Mouse (Mus musculus) CH12.LX (cell line): ENCODE measurements around the gene Asl. TPM values are rescaled to one million over a fixed set of nuclear protein-coding genes. Genes with fewer than 3 reads are reported as not detected.

ENCODE experiments used
- DNase-seq: peaks from one replicate; pipeline ENCODE4 v3.0.0-alpha.2; 2013; ENCODE audit errors: extremely low read depth
- H3K27ac ChIP-seq: 2 replicates; pipeline ENCODE4 v1.5.1; 2012; ENCODE audit warnings: low read depth, mild to moderate bottlenecking, control low read depth, moderate library complexity; ENCODE audit not compliant: insufficient read depth
- H3K27me3 ChIP-seq: replicated peaks from 2 replicates; pipeline ENCODE3; 2012; ENCODE audit warnings: inconsistent platforms
- H3K36me3 ChIP-seq, 2 experiments: replicated peaks in 1 of 2; 2 replicates each; pipeline versions ENCODE3 to v1.6.1; 2012; ENCODE audit warnings: inconsistent platforms in 1 of 2, low read length in 1 of 2, mild to moderate bottlenecking in 1 of 2, mixed read lengths in 1 of 2, moderate library complexity in 1 of 2; ENCODE audit not compliant: control insufficient read depth in 1 of 2, insufficient read depth in 1 of 2
- H3K4me1 ChIP-seq, 2 experiments: 2 replicates each; pipeline ENCODE4 v1.6.1; 2012; ENCODE audit warnings: inconsistent platforms in 1 of 2, moderate library complexity in 1 of 2; ENCODE audit not compliant: insufficient read depth in 2 of 2, control insufficient read depth in 1 of 2
- H3K4me2 ChIP-seq: 2 replicates; pipeline ENCODE4 v1.6.1; 2012; ENCODE audit warnings: low read depth, mild to moderate bottlenecking, control low read depth; ENCODE audit not compliant: poor library complexity, insufficient read depth, severe bottlenecking
- H3K4me3 ChIP-seq, 3 experiments: fragments of 150-350 bp in 1 of 3; sonication (generic) in 1 of 3; replicated peaks in 1 of 3; 2 replicates each; pipeline versions ENCODE3 to v1.5.1; 2011 to 2012; ENCODE audit warnings: low read depth in 2 of 3, low read length in 2 of 3, mild to moderate bottlenecking in 2 of 3, moderate library complexity in 2 of 3, control low read depth in 1 of 3, improper control_type of control experiment in 1 of 3, inconsistent platforms in 1 of 3, mixed read lengths in 1 of 3; ENCODE audit not compliant: poor library complexity in 1 of 3
- H3K79me2 ChIP-seq: replicated peaks from 2 replicates; pipeline ENCODE4 v1.6.1; 2012; ENCODE audit warnings: mild to moderate bottlenecking, moderate library complexity; ENCODE audit not compliant: control insufficient read depth, poor library complexity, insufficient read depth, severe bottlenecking; ENCODE audit errors: extremely low read depth
- H3K9ac ChIP-seq: 2 replicates; pipeline ENCODE4 v1.6.1; 2012; ENCODE audit warnings: low read depth, mild to moderate bottlenecking, control low read depth, moderate library complexity; ENCODE audit not compliant: insufficient read depth
- H3K9me3 ChIP-seq: replicated peaks from 2 replicates; pipeline ENCODE3; 2012; ENCODE audit warnings: low read length, inconsistent platforms, mixed read lengths
- CHD1 ChIP-seq: IDR thresholded peaks from 2 replicates; pipeline ENCODE4 v1.6.1; 2012; ENCODE audit warnings: low read depth, low read length, improper control_type of control experiment, inconsistent platforms
- CHD2 ChIP-seq: IDR thresholded peaks from 2 replicates; pipeline ENCODE4 v1.6.1; 2011; ENCODE audit warnings: low read length, improper control_type of control experiment
- CTCF ChIP-seq, 2 experiments: IDR thresholded peaks in 1 of 2; conservative IDR thresholded peaks in 1 of 2; 2 replicates each; pipeline ENCODE4 v1.5.1; 2011 to 2012; ENCODE audit warnings: low read depth in 2 of 2, low read length in 2 of 2, improper control_type of control experiment in 1 of 2, inconsistent platforms in 1 of 2, mild to moderate bottlenecking in 1 of 2, moderate library complexity in 1 of 2
- EP300 ChIP-seq: IDR thresholded peaks from 2 replicates; pipeline ENCODE4 v1.6.1; 2011; ENCODE audit warnings: low read length, improper control_type of control experiment
- ETS1 ChIP-seq: conservative IDR thresholded peaks from 2 replicates; pipeline ENCODE4 v1.6.1; 2012; ENCODE audit warnings: low read depth, mild to moderate bottlenecking, inconsistent platforms, low read length, improper control_type of control experiment, moderate library complexity
- HCFC1 ChIP-seq: IDR thresholded peaks from 2 replicates; pipeline ENCODE4 v1.6.1; 2012; ENCODE audit warnings: low read depth, mild to moderate bottlenecking, inconsistent platforms, low read length, improper control_type of control experiment
- IRF4 ChIP-seq: IDR thresholded peaks from 2 replicates; pipeline ENCODE4 v1.6.1; 2014; ENCODE audit warnings: low read depth, mild to moderate bottlenecking, inconsistent platforms, low read length, improper control_type of control experiment
- JUN ChIP-seq: IDR thresholded peaks from 2 replicates; pipeline ENCODE4 v1.6.1; 2011; ENCODE audit warnings: low read depth, mild to moderate bottlenecking, low read length, improper control_type of control experiment, moderate library complexity; ENCODE audit not compliant: insufficient read depth
- MAX ChIP-seq: IDR thresholded peaks from 2 replicates; pipeline ENCODE4 v1.6.1; 2011; ENCODE audit warnings: low read length, improper control_type of control experiment
- MXI1 ChIP-seq: IDR thresholded peaks from 2 replicates; pipeline ENCODE4 v1.6.1; 2011; ENCODE audit warnings: mild to moderate bottlenecking, low read depth, low read length, improper control_type of control experiment
- MYC ChIP-seq: IDR thresholded peaks from 2 replicates; pipeline ENCODE4 v1.6.1; 2011; ENCODE audit warnings: low read depth, mild to moderate bottlenecking, improper control_type of control experiment, low read length
- NRF1 ChIP-seq: IDR thresholded peaks from 2 replicates; pipeline ENCODE4 v1.6.1; 2014; ENCODE audit warnings: low read depth, mild to moderate bottlenecking, inconsistent platforms, low read length, improper control_type of control experiment, moderate library complexity
- PAX5 ChIP-seq: IDR thresholded peaks from 2 replicates; pipeline ENCODE4 v1.6.1; 2012; ENCODE audit warnings: low read length, inconsistent platforms, mixed read lengths
- POLR2A ChIP-seq: IDR thresholded peaks from 2 replicates; pipeline ENCODE4 v1.6.1; 2011; ENCODE audit warnings: low read depth, mild to moderate bottlenecking, improper control_type of control experiment, low read length
- POLR2AphosphoS2 ChIP-seq: IDR thresholded peaks from 2 replicates; pipeline ENCODE4 v1.6.1; 2011; ENCODE audit warnings: low read depth, low read length, improper control_type of control experiment
- RCOR1 ChIP-seq: conservative IDR thresholded peaks from 2 replicates; pipeline ENCODE4 v1.6.1; 2012; ENCODE audit warnings: low read depth, mild to moderate bottlenecking, inconsistent platforms, low read length, improper control_type of control experiment
- TBP ChIP-seq: conservative IDR thresholded peaks from 2 replicates; pipeline ENCODE4 v1.6.1; 2011; ENCODE audit warnings: low read depth, low read length, improper control_type of control experiment
- UBTF ChIP-seq: IDR thresholded peaks from 2 replicates; pipeline ENCODE4 v1.6.1; 2012; ENCODE audit warnings: low read depth, mild to moderate bottlenecking, inconsistent platforms, low read length, improper control_type of control experiment, moderate library complexity
- USF1 ChIP-seq: IDR thresholded peaks from 2 replicates; pipeline ENCODE4 v1.6.1; 2014; ENCODE audit warnings: low read depth, mild to moderate bottlenecking, inconsistent platforms, low read length, improper control_type of control experiment
- ZKSCAN1 ChIP-seq: IDR thresholded peaks from 2 replicates; pipeline ENCODE4 v1.6.1; 2012; ENCODE audit warnings: low read depth, inconsistent platforms, low read length, improper control_type of control experiment, borderline replicate concordance
- ZNF384 ChIP-seq: IDR thresholded peaks from 2 replicates; pipeline ENCODE4 v1.6.1; 2012; ENCODE audit warnings: low read depth, low read length, improper control_type of control experiment, inconsistent platforms
- dilution Hi-C: fragments of 300-500 bp; cut with MboI; formaldehyde crosslinking; loops from 2 replicates; pipeline ENCODE4 v1.14.3; 2020; ENCODE audit warnings: low sequenced_read_pairs; ENCODE audit not compliant: extremely low pct_unique_long_range_greater_than_20kb, extremely low pct_ligation_motif_present
- in situ Hi-C: fragments of 300-500 bp; cut with MboI; formaldehyde crosslinking; loops from 3 replicates; pipeline ENCODE4 v1.14.3; 2019; ENCODE audit warnings: low sequenced_read_pairs, low pct_ligation_motif_present, low pct_unique_long_range_greater_than_20kb, mixed read lengths
- polyA plus RNA-seq: library from polyadenylated mRNA; unstranded; fragments of >175 nt; gene quantifications from 2 replicates; pipeline ENCODE4 v1.2.1, GENCODE M21; 2012; ENCODE audit warnings: low read depth; ENCODE audit not compliant: insufficient read length
- total RNA-seq, 2 experiments: library from RNA; depleted of rRNA; stranded (reverse); fragments of 300-350 nt in 1 of 2; fragments of >200 nt in 1 of 2; gene quantifications; 2 replicates each; pipeline ENCODE4 v1.2.3; 2012 to 2014

Asl gene
- total and polyA plus RNA-seq, 3 experiments = 44.8 to 70.4 (median 61.0) TPM

GRCm38 (mm10) chr5:130047013-130047412 lies 18.0 kb upstream of the Asl start:
- dilution Hi-C loops (no loop called here), in situ Hi-C loops (loop anchor here (5.0 kb wide), 1 partner anchor 90 kb away; no protein-coding TSS in a partner anchor)
- H3K36me3 ChIP-seq = peaks cover 75 to 93% of the 10 kb centered on the region in 2 experiments
- no peaks in the 10 kb centered on the region for H3K9me3 ChIP-seq
- no peak overlapping the region for H3K9ac ChIP-seq
- no peak overlapping the region for H3K4me3 ChIP-seq
- no peaks in the 10 kb centered on the region for H3K27me3 ChIP-seq
- TF ChIP-seq IRF4 (no peak), HCFC1 (no peak), CTCF (conservative IDR thresholded peaks at IDR 0.05 in 1 of 2, IDR thresholded peaks at IDR 0.05 in 1 of 2; ENCODE audit: low read depth in 2 of 2, low read length in 2 of 2) (peak; percentile 40 to 46; a peak in 3 of 4 replicates)
- no peak for DNase-seq
- H3K4me1 ChIP-seq = peaks cover 0 to 16% of the 10 kb centered on the region in 2 experiments; a peak in 2 of 4 replicates
- H3K27ac ChIP-seq = no peak overlapping the region
- H3K79me2 ChIP-seq = no peaks in the 10 kb centered on the region; the same call in 1 of the 2 replicates
- H3K4me2 ChIP-seq = no peak overlapping the region

- dilution Hi-C loops = no loop called here
- Histone ChIP-seq H3K79me2 (no peaks in the 10 kb centered on the region; the same call in 1 of the 2 replicates), H3K27ac (no peak overlapping the region), H3K9me3 (no peaks in the 10 kb centered on the region), H3K4me2 (no peak overlapping the region), H3K4me1 (peaks cover 0 to 15% of the 10 kb centered on the region in 2 experiments; a peak in 2 of 4 replicates), H3K36me3 (peaks cover 76 to 94% of the 10 kb centered on the region in 2 experiments), H3K4me3 (no peak overlapping the region), H3K27me3 (no peaks in the 10 kb centered on the region), H3K9ac (no peak overlapping the region)
- no peak for TF ChIP-seq USF1
- no peak for TF ChIP-seq MAX
- TF ChIP-seq MYC = no peak
- no peak for TF ChIP-seq RCOR1
- no peak for TF ChIP-seq MXI1
- no peak for TF ChIP-seq POLR2AphosphoS2
- no peak for TF ChIP-seq IRF4
- no peak for TF ChIP-seq CHD2
- TF ChIP-seq JUN = no peak
- no peak for TF ChIP-seq ZKSCAN1
- TF ChIP-seq ZNF384 = no peak
- TF ChIP-seq PAX5 = no peak
- TF ChIP-seq CHD1 = no peak
- no peak for TF ChIP-seq TBP
- no peak for TF ChIP-seq UBTF
- TF ChIP-seq EP300 = no peak
- TF ChIP-seq ETS1 = no peak
- no peak for TF ChIP-seq NRF1
- TF ChIP-seq POLR2A = no peak
- no peak for DNase-seq
- in situ Hi-C loops = loop anchor here (5.0 kb wide), 1 partner anchor 91 kb away; no protein-coding TSS in a partner anchor
These were observed 17.5 kb upstream of the Asl start for GRCm38 (mm10) chr5:130046589-130046988.
